Comparison of ENCODE assay signal across 9 mouse cellular contexts in genomic region chr9:44311136-44312134, GRCm38 (mm10). TPM values are rescaled to one million over a fixed set of nuclear protein-coding genes. Genes with fewer than 3 reads are reported as not detected.
DNase-seq lines count a peak whose midpoint lies in the region; ATAC-seq and TF ChIP-seq lines count a peak whose summit lies in the region.
"Had no signal": no experiment of that assay in that cellular context is flagged by ENCODE, and none has a peak within 500 bp of the region (broad histone marks: within the 10 kb centered on the region; RNA-seq: fewer than 3 reads in every experiment).

No protein-coding gene starts in this region.

- 12% methylated on average over 27 of the region's 27 CpGs for WGBS in embryonic facial prominence, embryonic 14.5 days
- 8% methylated on average over 27 of the region's 27 CpGs for WGBS in hindbrain, embryonic 14.5 days
- WGBS in liver, postnatal 0 days (ENCODE audit: insufficient replicate concordance) = 43% methylated on average over 27 of the region's 27 CpGs
- WGBS in small intestine, adult 2 months = 65% methylated on average over 27 of the region's 27 CpGs

- DNase-seq in embryonic facial prominence, embryonic 14.5 days (ENCODE audit: low spot score) = peak; percentile 54
- DNase-seq in hindbrain, embryonic 14.5 days (ENCODE audit: low spot score) = no peak
- DNase-seq in liver, postnatal 0 days = no peak
- DNase-seq in cerebellum, adult 9-10 months = no peak
- no peak for DNase-seq in layer of hippocampus, adult 18-20 months (ENCODE audit: low spot score in 2 of 2)
- DNase-seq in cerebellum, postnatal 14 days = no peak

- TF ChIP-seq CTCF in ES-Bruce4 (IDR thresholded peaks at IDR 0.05; ENCODE audit: low read depth, low read length) = no peak
- TF ChIP-seq CTCF in liver, postnatal 0 days (IDR thresholded peaks at IDR 0.05; ENCODE audit: low read depth) = no peak; the same call in 1 of the 2 replicates
- TF ChIP-seq CTCF in small intestine, adult 2 months (IDR thresholded peaks at IDR 0.05; ENCODE audit: extremely low read depth, insufficient read length, insufficient replicate concordance, low read depth, low read length) = no peak

- H3K4me3 ChIP-seq in ES-Bruce4 (ENCODE audit: low read depth, low read length) = peak overlapping the region; percentile 0; the same call in 1 of the 2 replicates
- H3K4me3 ChIP-seq in embryonic facial prominence, embryonic 14.5 days (ENCODE audit: low read depth, low read length) = no peak overlapping the region
- no peak overlapping the region for H3K4me3 ChIP-seq in hindbrain, embryonic 14.5 days (replicated peaks; ENCODE audit: low read length)
- H3K4me3 ChIP-seq in liver, postnatal 0 days (ENCODE audit: low read depth, low read length) = no peak overlapping the region
- H3K4me3 ChIP-seq in small intestine, adult 2 months (ENCODE audit: low read depth, low read length) = 0 out of 2 replicates have a peak overlapping the region, but pooled peaks have one; percentile 0

- H3K27me3 ChIP-seq in ES-Bruce4 (ENCODE audit: control insufficient read depth, insufficient read depth, low read length, poor library complexity, severe bottlenecking) = peaks cover 3% of the 10 kb centered on the region; the same call in 1 of the 2 replicates
- no peaks in the 10 kb centered on the region for H3K27me3 ChIP-seq in embryonic facial prominence, embryonic 14.5 days (replicated peaks; ENCODE audit: control insufficient read depth, insufficient read depth, low read length)
- H3K27me3 ChIP-seq in hindbrain, embryonic 14.5 days (ENCODE audit: control insufficient read depth, insufficient read depth, low read length) = no peaks in the 10 kb centered on the region
- no peaks in the 10 kb centered on the region for H3K27me3 ChIP-seq in liver, postnatal 0 days (ENCODE audit: insufficient read depth, low read length)
- H3K27me3 ChIP-seq in small intestine, adult 2 months (ENCODE audit: control insufficient read depth, insufficient read depth, low read length) = no peaks in the 10 kb centered on the region

- H3K9ac ChIP-seq in ES-Bruce4 (ENCODE audit: low read depth, poor library complexity, severe bottlenecking) = 0 out of 2 replicates have a peak overlapping the region, but pooled peaks have one; percentile 33
- H3K9ac ChIP-seq in embryonic facial prominence, embryonic 14.5 days (ENCODE audit: low read depth, low read length) = peak overlapping the region; percentile 40; the same call in 1 of the 2 replicates
- no peak overlapping the region; the same call in 1 of the 2 replicates for H3K9ac ChIP-seq in hindbrain, embryonic 14.5 days
- H3K9ac ChIP-seq in liver, postnatal 0 days (replicated peaks) = no peak overlapping the region

- TF ChIP-seq POLR2A in ES-Bruce4 (IDR thresholded peaks at IDR 0.05; ENCODE audit: insufficient read depth, low read length) = no peak
- TF ChIP-seq POLR2A in small intestine, adult 2 months (IDR thresholded peaks at IDR 0.05; ENCODE audit: low read depth, low read length) = no peak

- peak overlapping the region; percentile 26 for H3K4me2 ChIP-seq in embryonic facial prominence, embryonic 14.5 days (ENCODE audit: low read depth, low read length)
- H3K4me2 ChIP-seq in hindbrain, embryonic 14.5 days (replicated peaks) = no peak overlapping the region
- 0 out of 2 replicates have a peak overlapping the region, but pooled peaks have one; percentile 4 for H3K4me2 ChIP-seq in liver, postnatal 0 days (ENCODE audit: low read depth, low read length)

- ATAC-seq in embryonic facial prominence, embryonic 14.5 days (ENCODE audit: low read depth) = peak; percentile 58; the same call in 1 of the 2 replicates
- no peak for ATAC-seq in hindbrain, embryonic 14.5 days (ENCODE audit: low FRiP score)
- ATAC-seq in liver, postnatal 0 days = no peak

- H3K27ac ChIP-seq in ES-Bruce4 (ENCODE audit: insufficient read depth, low read length) = no peak overlapping the region
- H3K27ac ChIP-seq in embryonic facial prominence, embryonic 14.5 days (replicated peaks; ENCODE audit: low read depth, low read length) = peak overlapping the region; percentile 48; the same call in 1 of the 2 replicates
- peak overlapping the region; percentile 29; the same call in 1 of the 2 replicates for H3K27ac ChIP-seq in hindbrain, embryonic 14.5 days
- no peak overlapping the region for H3K27ac ChIP-seq in liver, postnatal 0 days (ENCODE audit: low read depth)
- H3K27ac ChIP-seq in small intestine, adult 2 months (ENCODE audit: insufficient read depth, low read depth, low read length) = no peak overlapping the region
- H3K27ac ChIP-seq: macrophage had no signal

- no peaks in the 10 kb centered on the region for H3K36me3 ChIP-seq in ES-Bruce4 (ENCODE audit: control insufficient read depth, insufficient read depth, low read length, poor library complexity, severe bottlenecking)
- peaks cover 48% of the 10 kb centered on the region for H3K36me3 ChIP-seq in embryonic facial prominence, embryonic 14.5 days (ENCODE audit: control insufficient read depth, insufficient read depth, low read length)
- H3K36me3 ChIP-seq in hindbrain, embryonic 14.5 days (replicated peaks; ENCODE audit: control insufficient read depth, insufficient read depth) = peaks cover 58% of the 10 kb centered on the region
- peaks cover 51% of the 10 kb centered on the region for H3K36me3 ChIP-seq in liver, postnatal 0 days (replicated peaks; ENCODE audit: insufficient read depth, low read length)
- peaks cover 65% of the 10 kb centered on the region for H3K36me3 ChIP-seq in small intestine, adult 2 months (ENCODE audit: control insufficient read depth, insufficient read depth, low read length)

- TF ChIP-seq EP300 in ES-Bruce4 (IDR thresholded peaks at IDR 0.05; ENCODE audit: insufficient read depth, low read depth, low read length) = 0 out of 2 replicates have a peak, but pooled peaks have one; percentile 9
- TF ChIP-seq EP300 in liver, postnatal 0 days (IDR thresholded peaks at IDR 0.05; ENCODE audit: low read depth) = no peak

- no peaks in the 10 kb centered on the region for H3K9me3 ChIP-seq in ES-Bruce4 (replicated peaks; ENCODE audit: control insufficient read depth, insufficient read depth, low read length, poor library complexity, severe bottlenecking)
- no peaks in the 10 kb centered on the region for H3K9me3 ChIP-seq in embryonic facial prominence, embryonic 14.5 days (ENCODE audit: control insufficient read depth, low read length)
- H3K9me3 ChIP-seq in hindbrain, embryonic 14.5 days (ENCODE audit: control insufficient read depth, low read length) = no peaks in the 10 kb centered on the region
- H3K9me3 ChIP-seq in liver, postnatal 0 days (ENCODE audit: low read length) = no peaks in the 10 kb centered on the region

- no peaks in the 10 kb centered on the region for H3K4me1 ChIP-seq in ES-Bruce4 (ENCODE audit: control insufficient read depth, insufficient read depth, low read length)
- H3K4me1 ChIP-seq in embryonic facial prominence, embryonic 14.5 days (ENCODE audit: control insufficient read depth, insufficient read depth, low read length) = no peaks in the 10 kb centered on the region
- H3K4me1 ChIP-seq in hindbrain, embryonic 14.5 days (replicated peaks; ENCODE audit: control insufficient read depth, insufficient read depth, low read length) = no peaks in the 10 kb centered on the region
- peaks cover 21% of the 10 kb centered on the region for H3K4me1 ChIP-seq in liver, postnatal 0 days (ENCODE audit: insufficient read depth)
- no peaks in the 10 kb centered on the region for H3K4me1 ChIP-seq in small intestine, adult 2 months (ENCODE audit: control insufficient read depth, insufficient read depth, insufficient read length, low read length)

RNA-seq across cellular contexts. Expression of gene Hinfp, which starts 6.0 kb away (rescaled TPM):
- polyA plus RNA-seq in ES-Bruce4 (2011; ENCODE audit: insufficient read depth, insufficient read length, low read depth, missing spikeins) = 24.8 and 27.8 TPM in 2 replicates
- 15.6 and 18.7 TPM in 2 replicates for polyA plus RNA-seq in embryonic facial prominence, embryonic 14.5 days (2014; fragmentation: Nextera tagmentation; extraction: Ambion mirVana)
- polyA plus RNA-seq in hindbrain, embryonic 14.5 days (2014; fragmentation: Nextera tagmentation; extraction: Ambion mirVana) = 17.4 and 17.9 TPM in 2 replicates
- polyA plus RNA-seq in liver, postnatal 0 days (2015; fragmentation: Nextera tagmentation; extraction: Ambion mirVana) = 4.5 and 6.3 TPM in 2 replicates
- 20.6 and 20.8 TPM in 2 replicates for polyA plus RNA-seq in small intestine, adult 2 months (2012; rRNA removed)
- 10 to 100 TPM; 30.0 to 30.6 TPM for total RNA-seq in layer of hippocampus, adult 18-20 months (2021)

RNA-seq across cellular contexts. Expression of gene C2cd2l, which starts 8.7 kb away (rescaled TPM):
- polyA plus RNA-seq in ES-Bruce4 (2011; ENCODE audit: insufficient read depth, insufficient read length, low read depth, missing spikeins) = 5.1 and 7.0 TPM in 2 replicates
- 7.3 and 9.5 TPM in 2 replicates for polyA plus RNA-seq in embryonic facial prominence, embryonic 14.5 days (2014; fragmentation: Nextera tagmentation; extraction: Ambion mirVana)
- 24.0 and 25.6 TPM in 2 replicates for polyA plus RNA-seq in hindbrain, embryonic 14.5 days (2014; fragmentation: Nextera tagmentation; extraction: Ambion mirVana)
- 10.1 and 11.4 TPM in 2 replicates for polyA plus RNA-seq in liver, postnatal 0 days (2015; fragmentation: Nextera tagmentation; extraction: Ambion mirVana)
- polyA plus RNA-seq in small intestine, adult 2 months (2012; rRNA removed) = 113 and 257 TPM in 2 replicates
- total RNA-seq in layer of hippocampus, adult 18-20 months (2021) = 100 to 1,000 TPM; 197 to 228 TPM

RNA-seq across cellular contexts. Expression of gene Dpagt1, which starts 14.4 kb away (rescaled TPM):
- polyA plus RNA-seq in ES-Bruce4 (2011; ENCODE audit: insufficient read depth, insufficient read length, low read depth, missing spikeins) = 13.7 and 17.4 TPM in 2 replicates
- polyA plus RNA-seq in embryonic facial prominence, embryonic 14.5 days (2014; fragmentation: Nextera tagmentation; extraction: Ambion mirVana) = 34.3 and 34.9 TPM in 2 replicates
- polyA plus RNA-seq in hindbrain, embryonic 14.5 days (2014; fragmentation: Nextera tagmentation; extraction: Ambion mirVana) = 34.6 and 36.1 TPM in 2 replicates
- 19.0 and 19.4 TPM in 2 replicates for polyA plus RNA-seq in liver, postnatal 0 days (2015; fragmentation: Nextera tagmentation; extraction: Ambion mirVana)
- polyA plus RNA-seq in small intestine, adult 2 months (2012; rRNA removed) = 27.7 and 47.4 TPM in 2 replicates
- 10 to 100 TPM; 14.7 to 15.7 TPM for total RNA-seq in layer of hippocampus, adult 18-20 months (2021)

RNA-seq across cellular contexts. Expression of gene Abcg4, which starts 23.0 kb away (rescaled TPM):
- 0.62 and 1.3 TPM in 2 replicates for polyA plus RNA-seq in ES-Bruce4 (2011; ENCODE audit: insufficient read depth, insufficient read length, low read depth, missing spikeins)
- polyA plus RNA-seq in embryonic facial prominence, embryonic 14.5 days (2014; fragmentation: Nextera tagmentation; extraction: Ambion mirVana) = 4.5 and 5.1 TPM in 2 replicates
- polyA plus RNA-seq in hindbrain, embryonic 14.5 days (2014; fragmentation: Nextera tagmentation; extraction: Ambion mirVana) = 21.7 and 24.4 TPM in 2 replicates
- 4.2 TPM in 2 replicates for polyA plus RNA-seq in liver, postnatal 0 days (2015; fragmentation: Nextera tagmentation; extraction: Ambion mirVana)
- 1.3 and 2.0 TPM in 2 replicates for polyA plus RNA-seq in small intestine, adult 2 months (2012; rRNA removed)
- total RNA-seq in layer of hippocampus, adult 18-20 months (2021) = 10 to 100 TPM; 65.5 to 74.6 TPM
- polyA plus RNA-seq: macrophage had no signal

RNA-seq across cellular contexts. Expression of gene H2afx, which starts 23.1 kb away (rescaled TPM):
- 173 and 202 TPM in 2 replicates for polyA plus RNA-seq in ES-Bruce4 (2011; ENCODE audit: insufficient read depth, insufficient read length, low read depth, missing spikeins)
- polyA plus RNA-seq in embryonic facial prominence, embryonic 14.5 days (2014; fragmentation: Nextera tagmentation; extraction: Ambion mirVana) = 202 and 227 TPM in 2 replicates
- polyA plus RNA-seq in hindbrain, embryonic 14.5 days (2014; fragmentation: Nextera tagmentation; extraction: Ambion mirVana) = 102 and 107 TPM in 2 replicates
- 152 and 164 TPM in 2 replicates for polyA plus RNA-seq in liver, postnatal 0 days (2015; fragmentation: Nextera tagmentation; extraction: Ambion mirVana)
- polyA plus RNA-seq in small intestine, adult 2 months (2012; rRNA removed) = 180 and 255 TPM in 2 replicates
- 10 to 100 TPM; 46.1 to 47.7 TPM for total RNA-seq in layer of hippocampus, adult 18-20 months (2021)

Comparison
In these comparisons a context has a peak if more than half of its experiments do, and no peak if none do; other contexts are left out.
1. H3K27ac ChIP-seq: peak in embryonic facial prominence, embryonic 14.5 days (single experiment) and hindbrain, embryonic 14.5 days (single experiment); none in ES-Bruce4 (single experiment), liver, postnatal 0 days (single experiment) and small intestine, adult 2 months (single experiment).
2. H3K4me3 ChIP-seq: peak in ES-Bruce4 (single experiment) and small intestine, adult 2 months (single experiment); none in embryonic facial prominence, embryonic 14.5 days (single experiment), hindbrain, embryonic 14.5 days (single experiment) and liver, postnatal 0 days (single experiment).
3. H3K9ac ChIP-seq: peak in ES-Bruce4 (single experiment) and embryonic facial prominence, embryonic 14.5 days (single experiment); none in hindbrain, embryonic 14.5 days (single experiment) and liver, postnatal 0 days (single experiment).